8 mouse cellular contexts compared by ENCODE assay signal in genomic region chr1:162037968-162038421, GRCm38 (mm10). TPM values are rescaled to one million over a fixed set of nuclear protein-coding genes. Genes with fewer than 3 reads are reported as not detected.
A peak's percentile ranks its signal among the peaks of the same experiment; 100 is the strongest.
DNase-seq lines count a peak whose midpoint lies in the region; ATAC-seq and TF ChIP-seq lines count a peak whose summit lies in the region.

No protein-coding gene starts in this region.

- no peak overlapping the region for H3K27ac ChIP-seq in MEL (ENCODE audit: control insufficient read depth, low read depth, low read length)
- peak overlapping the region; percentile 19; the same call in 1 of the 2 replicates for H3K27ac ChIP-seq in layer of hippocampus, adult 2 months
- H3K27ac ChIP-seq in lung, postnatal 0 days (ENCODE audit: low read length): peak overlapping the region; percentile 62

- WGBS in lung, postnatal 0 days: 40% methylated on average over 10 of the region's 10 CpGs

- no peaks in the 10 kb centered on the region for H3K79me2 ChIP-seq in MEL (ENCODE audit: control insufficient read depth, insufficient read depth, low read length, poor library complexity)

- no peak overlapping the region for H3K9ac ChIP-seq in MEL (ENCODE audit: control insufficient read depth, low read depth, low read length, poor library complexity, severe bottlenecking)
- no peak overlapping the region for H3K9ac ChIP-seq in lung, postnatal 0 days (replicated peaks; ENCODE audit: low read depth)

- H3K27me3 ChIP-seq in MEL (ENCODE audit: control insufficient read depth in 1 of 2, insufficient read depth in 2 of 2, low read length in 2 of 2): no peaks in the 10 kb centered on the region; a peak in 1 of 4 replicates
- H3K27me3 ChIP-seq in lung, postnatal 0 days (replicated peaks; ENCODE audit: insufficient read depth, low read length): no peaks in the 10 kb centered on the region

- H3K36me3 ChIP-seq in MEL (ENCODE audit: control insufficient read depth in 1 of 2, insufficient read depth in 2 of 2, low read length in 2 of 2): peaks cover 0 to 4% of the 10 kb centered on the region in 2 experiments; a peak in 2 of 4 replicates
- no peaks in the 10 kb centered on the region for H3K36me3 ChIP-seq in lung, postnatal 0 days (ENCODE audit: insufficient read depth, low read length)

- H3K4me3 ChIP-seq in MEL (ENCODE audit: control insufficient read depth in 1 of 2, insufficient read depth in 1 of 2, low read depth in 2 of 2, low read length in 2 of 2): no peak overlapping the region
- peak overlapping the region; percentile 17 for H3K4me3 ChIP-seq in layer of hippocampus, adult 2 months
- no peak overlapping the region for H3K4me3 ChIP-seq in lung, postnatal 0 days (ENCODE audit: low read depth, low read length)

- H3K4me1 ChIP-seq in MEL (ENCODE audit: control insufficient read depth in 1 of 2, insufficient read depth in 2 of 2, low read length in 2 of 2): 0 out of 4 replicates have a peak, but pooled peaks cover 0 to 4% of the 10 kb centered on the region in 2 experiments
- peaks cover 15% of the 10 kb centered on the region; the same call in 1 of the 2 replicates for H3K4me1 ChIP-seq in lung, postnatal 0 days (ENCODE audit: insufficient read depth, low read depth, low read length)

- no peak for TF ChIP-seq CTCF in MEL (IDR thresholded peaks at IDR 0.05 in 2 of 3, conservative IDR thresholded peaks at IDR 0.05 in 1 of 3; ENCODE audit: control insufficient read depth in 1 of 3, insufficient read depth in 1 of 3, low read depth in 2 of 3, low read length in 3 of 3, poor library complexity in 1 of 3, severe bottlenecking in 1 of 3)
- TF ChIP-seq CTCF in layer of hippocampus, adult 2 months (conservative IDR thresholded peaks at IDR 0.05): no peak
- TF ChIP-seq CTCF in lung, postnatal 0 days (IDR thresholded peaks at IDR 0.05): no peak

- peak overlapping the region; percentile 17; the same call in 1 of the 2 replicates for H3K4me2 ChIP-seq in lung, postnatal 0 days (replicated peaks; ENCODE audit: low read depth, low read length)

- no peak for TF ChIP-seq EP300 in MEL (IDR thresholded peaks at IDR 0.05; ENCODE audit: low read depth in 1 of 2, low read length in 2 of 2)
- TF ChIP-seq EP300 in lung, postnatal 0 days (IDR thresholded peaks at IDR 0.05): no peak

- peak; percentile 4 for DNase-seq in MEL (ENCODE audit: low read depth, low spot score)
- DNase-seq in cerebellum, adult 8-10 months: peak; percentile 7
- peak; percentile 48 for DNase-seq in forelimb bud, embryonic 11.5 days (ENCODE audit: low read depth, low spot score)
- DNase-seq in heart, postnatal 14 days: peak; percentile 65 to 73
- peak; percentile 15 to 22 for DNase-seq in layer of hippocampus, adult 2 months (ENCODE audit: low spot score in 2 of 2)
- DNase-seq in lung, postnatal 0 days (ENCODE audit: low spot score): peak; percentile 91
- DNase-seq in right cerebral cortex, postnatal 14 days: peak; percentile 17

- peak; percentile 80 for ATAC-seq in lung, postnatal 0 days
- ATAC-seq in erythroid progenitor cell, adult 5-6 weeks (replicated peaks; ENCODE audit: low FRiP score, poor library complexity, severe bottlenecking): no peak

- H3K9me3 ChIP-seq in MEL (replicated peaks; ENCODE audit: insufficient read depth, low read length): no peaks in the 10 kb centered on the region
- no peaks in the 10 kb centered on the region for H3K9me3 ChIP-seq in lung, postnatal 0 days (ENCODE audit: low read length)

- TF ChIP-seq POLR2A in MEL (IDR thresholded peaks at IDR 0.05; ENCODE audit: control insufficient read depth in 1 of 2, insufficient read depth in 1 of 2, low read depth in 1 of 2, low read length in 2 of 2, poor library complexity in 1 of 2): no peak

- TF ChIP-seq RAD21 in MEL (IDR thresholded peaks at IDR 0.05; ENCODE audit: low read depth, low read length): no peak

- intact Hi-C loops in heart, postnatal 14 days (cut with DNase I): no loop called here

TF ChIP-seq in MEL, 35 proteins besides CTCF, POLR2A, EP300 and RAD21:
- no peak for TF ChIP-seq JUND (IDR thresholded peaks at IDR 0.05; ENCODE audit: low read depth, low read length)
- TF ChIP-seq SIN3A (IDR thresholded peaks at IDR 0.05; ENCODE audit: low read length): no peak
- TF ChIP-seq ZC3H11A (IDR thresholded peaks at IDR 0.05; ENCODE audit: low read depth, low read length): no peak
- TF ChIP-seq RCOR1 (IDR thresholded peaks at IDR 0.05; ENCODE audit: low read depth, low read length): no peak
- no peak for TF ChIP-seq GATA1 (IDR thresholded peaks at IDR 0.05; ENCODE audit: low read depth, low read length)
- TF ChIP-seq MYC (IDR thresholded peaks at IDR 0.05; ENCODE audit: low read depth, low read length): no peak
- TF ChIP-seq GABPA (IDR thresholded peaks at IDR 0.05; ENCODE audit: low read depth, low read length): no peak
- no peak for TF ChIP-seq ZKSCAN1 (IDR thresholded peaks at IDR 0.05; ENCODE audit: low read depth, low read length)
- no peak for TF ChIP-seq CHD1 (IDR thresholded peaks at IDR 0.05; ENCODE audit: low read depth, low read length)
- TF ChIP-seq NELFE (IDR thresholded peaks at IDR 0.05; ENCODE audit: low read depth, low read length): no peak

RNA-seq across cellular contexts. Expression of gene 4930558K02Rik, which starts 58.6 kb away (rescaled TPM):
- not detected in 2 replicates for total RNA-seq in MEL (2012; rRNA removed)
- not detected for polyA plus RNA-seq in MEL (2012; ENCODE audit: insufficient read depth in 1 of 2, insufficient read length in 2 of 2, low read depth in 1 of 2, low replicate concordance in 2 of 2, missing spikeins in 1 of 2)
- not detected for total RNA-seq in heart, postnatal 14 days (2021)
- not detected for total RNA-seq in layer of hippocampus, adult 2 months (2021)
- not detected in 2 replicates for polyA plus RNA-seq in lung, postnatal 0 days (2015; fragmentation: Nextera tagmentation; extraction: Ambion mirVana)
- not detected in 2 replicates for total RNA-seq in erythroid progenitor cell, adult 5-6 weeks (2015; ENCODE audit: low replicate concordance)
- not detected in 2 replicates for total RNA-seq in erythroid progenitor cell, adult 5-6 weeks (2017; ENCODE audit: low replicate concordance)

Comparison
In these comparisons a context has a peak if more than half of its experiments do, and no peak if none do; other contexts are left out.
1. DNase-seq: peak in every context shown above with its lines; median percentile 91 in lung, postnatal 0 days; 69 in heart, postnatal 14 days; 48 in forelimb bud, embryonic 11.5 days; 18 in layer of hippocampus, adult 2 months; 17 in right cerebral cortex, postnatal 14 days; 7 in cerebellum, adult 8-10 months; 4 in MEL.